Mouse (Mus musculus) lung, postnatal 0 days (tissue): ENCODE results near the gene Fam173b.

Experiments used
- CTCF ChIP-seq: IDR thresholded peaks from 2 replicates; pipeline ENCODE4 v1.5.1; 2016; ENCODE audit warnings: antibody characterized with exemption, mild to moderate bottlenecking
- EP300 ChIP-seq: IDR thresholded peaks from 2 replicates; pipeline ENCODE4 v1.6.1; 2016; ENCODE audit warnings: antibody characterized with exemption, mild to moderate bottlenecking, control low read depth

- no peak for TF ChIP-seq CTCF
- no peak for TF ChIP-seq EP300
Measured at GRCm38 (mm10) chr15:31650821-31651220, 49.2 kb downstream of the Fam173b start.
